Mouse (Mus musculus) lung, postnatal 0 days (tissue): ENCODE data around the gene Srsf2.

Source experiments
- CTCF ChIP-seq: IDR thresholded peaks from 2 replicates; pipeline ENCODE4 v1.5.1; 2016; ENCODE audit warnings: antibody characterized with exemption, mild to moderate bottlenecking
- EP300 ChIP-seq: IDR thresholded peaks from 2 replicates; pipeline ENCODE4 v1.6.1; 2016; ENCODE audit warnings: antibody characterized with exemption, mild to moderate bottlenecking, control low read depth

- TF ChIP-seq CTCF, result no peak
- no peak for TF ChIP-seq EP300
These were observed 44.0 kb downstream of the Srsf2 start for GRCm38 (mm10) chr11:116808811-116809395.
